Mouse (Mus musculus): ENCODE data around the gene Ppil1. TPM values are rescaled to one million over a fixed set of nuclear protein-coding genes. Genes with fewer than 3 reads are reported as not detected.

The Ppil1 gene
- 118 and 133 TPM in 2 replicates for polyA plus RNA-seq (2015; fragmentation: Nextera tagmentation; extraction: Ambion mirVana)

GRCm38 (mm10) chr17:29263840-29264633, at the start of gene Ppil1:
TSS of gene Ppil1 (minus strand) at chr17:29264186.
- DNase-seq (ENCODE audit: low spot score), result peak; percentile 85

DNA sequence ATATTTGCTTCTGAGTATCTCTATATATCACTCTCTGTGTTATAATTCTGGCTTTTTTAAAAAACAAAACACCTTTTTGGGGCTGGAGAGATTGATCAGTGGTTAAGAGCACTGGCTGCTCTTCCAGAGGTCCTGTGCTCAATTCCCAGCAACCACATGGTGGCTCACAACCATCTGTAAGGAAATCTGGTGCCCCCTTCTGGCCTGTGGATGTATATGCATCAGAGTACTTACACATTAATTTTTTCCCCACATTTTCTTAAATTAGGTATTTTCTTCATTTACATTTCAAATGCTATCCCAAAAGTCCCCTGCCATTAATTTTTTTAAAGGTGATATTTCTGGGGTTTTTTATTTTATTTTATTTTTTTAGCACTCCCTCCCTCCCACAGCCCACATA, 49.3 kb upstream of the Ppil1 start:
- DNase-seq (ENCODE audit: low spot score), result peak; percentile 11

GRCm38 (mm10) chr17:29312082-29312481, 48.1 kb upstream of the Ppil1 start:
- no peak for DNase-seq (ENCODE audit: low spot score)

DNA sequence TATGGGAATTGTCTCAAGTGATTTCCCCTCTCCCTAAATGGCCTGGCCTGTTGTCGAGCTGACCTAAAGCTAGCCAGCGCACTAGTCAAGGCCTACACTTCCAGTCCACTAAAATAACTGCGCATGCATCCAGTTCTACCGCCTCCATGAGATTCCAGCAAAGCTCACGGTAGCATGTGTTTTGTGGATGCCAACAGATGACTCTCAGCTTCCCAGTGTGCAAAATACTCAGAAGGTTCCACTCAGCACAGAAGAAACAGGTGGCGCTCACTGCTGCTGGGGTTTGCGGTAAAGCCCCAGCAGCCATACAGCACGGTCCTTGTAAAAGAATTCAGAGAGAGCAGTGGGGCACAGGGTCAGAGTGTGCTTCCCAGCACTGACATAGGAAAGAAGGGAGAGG, 47.6 kb upstream of the Ppil1 start:
- no peak for DNase-seq (ENCODE audit: low spot score)

GRCm38 (mm10) chr17:29310056-29310623, 46.2 kb upstream of the Ppil1 start:
- DNase-seq (ENCODE audit: low spot score), result no peak

DNA sequence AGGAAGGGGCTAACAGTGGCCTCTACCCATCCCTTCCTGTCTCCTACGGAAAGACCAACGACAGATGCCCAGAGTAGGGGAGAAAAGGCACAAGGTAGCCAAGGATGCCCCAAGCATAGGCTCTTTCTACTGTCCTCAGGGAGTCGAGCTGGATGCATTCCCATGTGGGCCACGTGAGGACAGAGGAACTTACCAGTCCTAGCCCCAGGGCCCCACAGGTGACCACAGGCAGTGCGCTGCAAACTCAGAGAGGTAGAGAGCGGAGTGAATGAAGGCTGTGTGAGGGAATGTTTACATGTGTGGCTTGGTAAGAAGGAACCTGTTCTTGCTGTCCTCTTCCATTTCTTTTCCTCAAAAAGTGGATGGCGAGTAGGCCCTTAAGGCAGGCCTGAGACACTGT, 41.9 kb upstream of the Ppil1 start:
- peak; percentile 18 for DNase-seq (ENCODE audit: low spot score)

DNA sequence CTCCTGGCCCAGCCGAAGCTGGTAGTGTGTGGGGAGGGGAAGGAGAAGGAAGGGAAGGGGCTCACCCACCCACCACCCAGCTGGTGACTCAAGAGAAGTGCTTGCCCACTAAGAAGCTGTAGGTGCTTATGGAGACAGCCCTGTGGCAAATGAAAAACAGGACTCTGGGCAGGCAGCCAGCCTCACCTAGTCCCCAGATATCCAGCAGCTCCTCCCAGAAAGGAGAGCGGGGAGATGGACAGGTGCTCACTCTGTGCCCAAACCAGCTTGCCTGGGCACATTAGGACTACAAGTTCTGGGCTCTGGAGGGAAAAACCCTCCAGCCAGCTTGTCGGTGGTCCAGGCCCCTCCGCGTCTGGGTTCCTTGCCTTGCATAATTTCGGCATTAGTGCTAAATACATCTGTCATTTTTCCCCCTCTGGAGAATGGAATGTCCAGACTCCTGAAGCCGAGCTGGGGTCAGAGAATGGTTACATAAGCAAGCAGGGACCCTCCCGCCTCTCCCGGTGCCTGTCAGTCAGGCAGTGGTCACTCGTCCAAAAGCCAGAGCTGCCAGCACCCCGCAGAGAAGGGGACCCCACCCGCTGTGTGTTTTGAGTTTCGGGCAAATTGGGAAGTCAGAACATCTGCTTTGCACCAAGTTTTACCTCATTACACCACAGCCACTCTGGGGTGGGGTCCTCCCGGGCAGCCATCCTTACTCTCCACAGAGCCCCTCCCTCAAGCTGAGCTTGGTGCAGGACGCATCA, 41.2 kb upstream of the Ppil1 start:
- no peak for DNase-seq (ENCODE audit: low spot score)

DNA sequence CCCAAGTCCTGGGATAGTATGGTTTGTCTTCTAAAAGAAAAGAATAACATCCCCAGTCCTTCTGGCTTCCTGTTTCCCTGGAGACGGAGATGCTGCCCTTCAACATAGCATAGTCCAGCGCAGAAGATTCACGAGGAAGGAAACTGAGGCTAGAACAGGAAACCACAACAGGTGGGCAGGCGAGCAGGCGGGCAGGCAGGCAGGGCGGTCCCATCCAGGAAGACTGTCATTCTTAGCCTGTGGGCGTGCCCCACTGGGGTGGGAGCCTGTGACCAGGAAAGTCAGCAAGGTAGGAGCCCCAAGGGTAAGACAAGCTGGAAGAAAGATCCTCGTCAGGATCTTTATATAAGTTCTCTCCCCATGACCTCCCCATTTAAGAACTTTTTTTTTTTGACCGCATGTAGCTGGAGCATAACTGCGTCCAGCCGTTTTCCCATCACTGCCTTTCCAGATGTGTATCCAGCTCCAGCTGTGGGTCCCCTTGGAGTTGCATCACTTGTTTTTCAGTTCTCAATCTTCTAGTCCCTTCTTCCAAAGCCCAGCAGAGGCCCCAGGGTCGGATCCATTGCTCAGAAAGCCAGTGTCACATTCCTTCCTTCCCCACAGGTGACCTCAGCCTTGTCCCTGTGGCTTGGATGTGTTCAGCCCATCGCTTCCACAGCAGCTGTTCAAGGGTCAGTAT, 40.5 kb upstream of the Ppil1 start:
- DNase-seq (ENCODE audit: low spot score), result peak; percentile 45

- peak; percentile 11 for DNase-seq (ENCODE audit: low spot score)
Measured at GRCm38 (mm10) chr17:29303856-29304255, 39.9 kb upstream of the Ppil1 start.

DNA sequence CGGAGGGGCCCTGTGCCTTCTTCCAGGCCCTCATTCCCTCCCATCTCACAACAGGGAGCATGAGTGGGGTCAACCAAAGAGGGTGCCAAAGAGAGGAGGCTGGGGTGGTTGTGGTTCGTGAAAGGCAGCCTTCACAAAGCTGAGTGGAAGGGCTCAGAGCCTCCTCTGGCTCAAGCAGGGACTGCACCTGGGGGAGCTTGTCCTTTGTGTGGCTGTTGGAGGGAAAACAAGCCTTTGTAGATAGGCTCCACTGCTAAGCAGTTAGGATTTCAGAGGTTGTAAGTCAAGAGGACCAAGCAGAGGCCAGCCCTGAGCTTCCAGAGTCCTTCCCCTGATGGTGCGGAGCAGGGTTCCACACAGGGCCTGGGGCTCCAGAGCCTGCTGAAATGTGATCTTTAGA, 39.1 kb upstream of the Ppil1 start:
- peak; percentile 66 for DNase-seq (ENCODE audit: low spot score)

DNA sequence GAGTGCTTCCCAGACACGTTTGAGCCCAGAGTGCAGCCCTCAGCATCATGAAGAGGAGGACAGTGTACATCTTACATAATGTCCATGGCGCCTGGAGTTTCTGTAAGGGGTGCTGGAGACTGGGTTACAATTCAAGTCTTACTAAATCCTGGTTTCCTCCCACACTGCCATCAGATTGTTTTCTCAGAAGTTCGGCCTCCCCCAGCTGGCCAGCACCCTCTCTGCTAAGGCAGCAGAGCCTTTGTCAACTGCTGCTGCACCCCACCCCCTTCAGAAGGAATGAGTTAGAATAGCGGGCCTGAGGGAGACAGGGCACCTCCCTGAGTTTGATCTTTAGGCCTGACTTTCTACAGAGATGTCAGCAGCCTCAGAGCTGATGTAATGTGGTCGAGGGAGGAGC, 38.2 kb upstream of the Ppil1 start:
- DNase-seq (ENCODE audit: low spot score), result no peak

- no peak for DNase-seq (ENCODE audit: low spot score)
Measured at GRCm38 (mm10) chr17:29301421-29301820, 37.4 kb upstream of the Ppil1 start.

DNA sequence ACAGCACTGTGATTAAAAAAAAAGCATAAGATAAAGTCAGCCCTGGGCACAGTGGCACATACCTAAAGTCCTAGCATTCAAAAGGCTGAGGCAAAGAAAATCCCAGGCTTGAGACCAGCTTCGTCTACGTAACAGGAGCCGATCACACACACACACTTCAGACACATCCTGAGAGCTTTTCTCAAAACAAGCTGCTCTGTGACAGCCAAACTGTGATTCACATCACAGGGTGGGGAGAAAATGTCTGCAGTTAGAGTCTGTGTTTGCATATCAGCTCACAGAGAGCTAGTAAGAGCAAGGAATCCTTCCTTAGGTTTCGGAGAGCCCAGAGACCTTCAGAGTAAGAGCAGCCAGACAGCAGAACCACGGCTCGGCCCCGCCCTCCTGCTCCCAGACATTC, 36.9 kb upstream of the Ppil1 start:
- no peak for DNase-seq (ENCODE audit: low spot score)

GRCm38 (mm10) chr17:29299282-29299681, 35.3 kb upstream of the Ppil1 start:
- DNase-seq (ENCODE audit: low spot score), result no peak

GRCm38 (mm10) chr17:29297813-29298212, 33.8 kb upstream of the Ppil1 start:
- peak; percentile 77 for DNase-seq (ENCODE audit: low spot score)

- DNase-seq (ENCODE audit: low spot score), result no peak
Measured at GRCm38 (mm10) chr17:29297321-29297720, 33.3 kb upstream of the Ppil1 start.

GRCm38 (mm10) chr17:29295835-29296234, 31.8 kb upstream of the Ppil1 start:
- no peak for DNase-seq (ENCODE audit: low spot score)

DNA sequence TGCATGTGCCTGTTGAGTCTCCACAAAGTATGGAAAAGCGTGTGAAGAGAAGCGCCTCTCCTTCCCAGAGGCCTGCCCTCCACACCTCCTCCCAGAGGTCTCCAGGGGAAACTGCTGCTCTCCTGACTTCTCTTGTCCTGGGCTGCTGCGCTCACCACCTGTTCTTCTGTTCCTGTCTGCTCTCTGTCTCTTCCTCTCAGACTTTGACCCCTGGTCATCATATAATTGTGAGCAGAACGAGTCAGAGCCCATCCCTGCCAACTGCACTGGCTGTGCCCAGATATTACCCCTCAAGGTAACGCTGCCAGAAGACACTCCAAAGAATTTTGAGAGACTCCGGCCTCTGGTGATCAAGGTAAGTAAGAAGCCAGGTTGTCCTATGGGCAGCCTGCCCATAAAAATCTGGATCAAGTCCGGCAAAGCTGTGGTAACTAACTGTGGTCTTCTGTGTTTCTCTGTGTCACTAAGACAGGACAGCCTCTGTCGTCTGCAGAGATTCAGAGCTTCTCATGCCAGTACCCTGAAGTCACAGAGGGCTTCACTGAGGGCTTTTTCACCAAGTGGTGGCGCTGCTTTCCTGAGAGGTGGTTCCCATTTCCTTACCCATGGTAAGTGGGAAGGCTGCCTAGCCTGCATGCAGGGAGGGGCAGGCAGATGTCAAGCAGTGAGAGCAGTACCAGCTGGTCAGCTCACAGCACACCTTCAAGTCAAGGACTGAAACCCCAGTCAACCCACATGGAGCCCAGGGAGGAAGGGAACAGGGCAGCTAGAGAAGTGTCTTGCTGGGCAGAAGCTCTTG, 30.0 kb upstream of the Ppil1 start:
- no peak for DNase-seq (ENCODE audit: low spot score)

DNA sequence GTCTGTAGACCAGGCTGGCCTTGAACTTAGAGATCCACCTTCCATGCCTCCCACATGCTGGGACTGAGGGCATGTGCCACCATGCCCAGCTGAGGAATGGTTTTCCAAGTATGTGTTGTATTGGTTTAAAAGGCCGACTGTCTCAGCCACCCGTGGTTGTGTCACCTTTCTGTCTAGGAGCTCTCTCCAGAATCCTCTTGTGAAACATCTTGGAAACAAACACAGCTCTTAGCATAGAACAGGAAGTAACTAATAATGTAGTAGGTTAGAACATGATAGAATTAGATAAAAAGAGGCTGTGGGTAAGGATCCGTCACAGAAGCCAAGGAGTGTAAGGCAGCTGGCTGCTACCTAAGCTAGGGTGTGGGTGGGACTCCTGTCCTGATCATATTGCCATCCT, 29.0 kb upstream of the Ppil1 start:
- DNase-seq (ENCODE audit: low spot score), result no peak

- no peak for DNase-seq (ENCODE audit: low spot score)
Measured at GRCm38 (mm10) chr17:29291793-29292192, 27.8 kb upstream of the Ppil1 start.

All from thymus, postnatal 0 days (tissue).